In the genomic region with DNA sequence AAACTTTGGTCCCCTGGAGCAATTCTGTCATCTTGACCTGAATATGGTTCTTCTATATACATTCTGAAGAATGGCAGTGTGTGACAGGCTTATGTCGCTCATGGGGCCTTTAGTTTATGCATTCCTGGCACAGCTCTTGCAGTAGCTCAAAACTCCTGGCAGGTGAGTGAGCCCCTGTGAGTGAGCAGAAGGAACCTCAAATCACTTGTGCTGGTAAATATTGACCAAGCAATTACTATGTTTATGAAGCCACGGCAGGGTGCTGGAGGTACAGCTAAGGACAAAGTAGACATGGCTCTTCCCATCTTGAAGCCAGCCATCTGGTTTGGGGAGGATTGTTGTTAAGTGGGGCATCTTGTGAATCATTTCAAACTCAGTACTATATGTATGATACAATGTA, we compare ENCODE assay signal across 7 mouse cellular contexts.
"Had no signal": no experiment of that assay in that cellular context is flagged by ENCODE, and none has a peak within 500 bp of the region (broad histone marks: within the 10 kb centered on the region; RNA-seq: fewer than 3 reads in every experiment).

No protein-coding gene starts in this region.

- DNase-seq: kidney, adult 11 months; kidney, postnatal 10 days; kidney, postnatal 4 days; liver; liver, postnatal 0 days; midbrain, embryonic 14.5 days; thymus, postnatal 25 days had no signal
